Mouse (Mus musculus): ENCODE data around the gene 2610028H24Rik.

DNA sequence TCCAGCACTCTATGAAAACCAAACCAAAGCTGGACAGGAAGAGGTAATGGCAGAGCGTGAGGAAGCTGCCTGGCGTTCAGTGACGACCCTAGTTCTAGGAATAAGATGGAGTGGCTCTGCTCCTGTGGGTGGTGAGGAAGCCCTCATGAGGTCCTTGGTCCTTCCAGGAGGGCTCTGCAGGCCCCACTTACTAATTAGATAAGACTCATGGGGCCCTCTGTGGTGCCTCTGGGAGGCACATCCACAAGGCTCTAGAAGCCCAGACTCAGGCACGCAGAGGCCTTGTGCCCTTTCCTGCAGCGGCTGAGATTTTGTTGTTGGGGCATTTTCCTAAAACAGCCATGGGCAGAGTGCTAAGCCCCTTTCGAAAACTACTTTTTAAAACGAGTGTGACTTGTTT lies 57.0 kb downstream of the 2610028H24Rik start:
- no peak for TF ChIP-seq CTCF (IDR thresholded peaks at IDR 0.05; ENCODE audit: low read depth, low read length)
- no peak for TF ChIP-seq POLR2A (IDR thresholded peaks at IDR 0.05; ENCODE audit: borderline replicate concordance, low read depth, low read length)
